ENCODE assay signal across 8 mouse cellular contexts in the genomic region with DNA sequence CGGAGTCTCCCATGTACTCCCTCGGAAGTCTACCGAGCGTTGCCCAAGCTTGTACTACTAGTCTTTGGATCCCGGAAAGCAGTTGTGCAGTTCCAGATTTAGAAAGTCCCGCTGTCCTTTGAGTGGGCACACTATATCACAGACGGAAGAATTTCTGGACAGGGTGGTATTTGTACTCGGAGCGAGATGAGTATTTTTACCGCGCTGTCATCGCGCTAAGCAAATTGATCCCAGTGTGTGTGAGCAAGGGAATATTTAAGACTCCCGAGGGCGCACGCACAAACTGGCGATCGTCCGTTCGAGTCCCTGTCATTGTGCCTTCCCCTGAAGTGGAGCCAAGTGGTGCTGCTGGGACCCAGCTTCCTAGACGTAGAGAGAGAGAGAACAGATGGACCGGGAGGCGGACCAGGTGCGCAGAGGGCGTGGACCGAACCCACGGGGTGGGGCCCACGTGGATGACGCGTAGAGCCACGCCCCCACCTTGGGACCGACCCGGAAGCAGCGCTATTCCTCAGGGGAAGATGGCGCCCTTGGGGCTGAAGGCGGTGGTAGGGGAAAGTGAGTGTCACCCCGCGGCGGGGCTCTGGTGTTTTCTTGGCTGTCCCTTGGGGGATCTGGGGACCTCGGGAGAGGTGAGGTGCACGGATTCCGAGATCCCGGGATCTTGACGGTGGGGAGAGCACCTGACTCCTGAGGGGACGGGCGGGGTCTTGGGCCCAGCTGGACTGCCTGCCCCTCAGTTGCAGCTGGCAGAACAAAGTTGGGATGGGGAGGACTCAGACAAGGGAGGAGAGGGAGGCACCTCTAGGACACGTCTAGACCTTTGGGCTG. TPM values are rescaled to one million over a fixed set of nuclear protein-coding genes. Genes with fewer than 3 reads are reported as not detected.
DNase-seq lines count a peak whose midpoint lies in the region; ATAC-seq and TF ChIP-seq lines count a peak whose summit lies in the region.

A gene (plus strand): TSS at position 309 of the 831 bp plus-strand sequence.

- no peak for TF ChIP-seq CTCF in cortical plate, adult 2 months (IDR thresholded peaks at IDR 0.05; ENCODE audit: extremely low read depth, insufficient read depth, low read length)
- 0 out of 2 replicates have a peak, but pooled peaks have one; percentile 6 for TF ChIP-seq CTCF in kidney, postnatal 0 days (IDR thresholded peaks at IDR 0.05; ENCODE audit: low read depth)

- DNase-seq in urinary bladder, adult 18-20 months (ENCODE audit: low spot score in 2 of 2): peak; percentile 74 to 77
- DNase-seq in urinary bladder, postnatal 10 days (ENCODE audit: low spot score): no peak
- peak; percentile 77 for DNase-seq in kidney, postnatal 0 days (ENCODE audit: low spot score)

- H3K36me3 ChIP-seq in heart, embryonic 12.5 days: peaks cover 25% of the 10 kb centered on the region
- 0 out of 2 replicates have a peak, but pooled peaks cover 3% of the 10 kb centered on the region for H3K36me3 ChIP-seq in kidney, postnatal 0 days (ENCODE audit: insufficient read depth, low read length)
- H3K36me3 ChIP-seq in liver, embryonic 12.5 days: peaks cover 30% of the 10 kb centered on the region
- H3K36me3 ChIP-seq in myocyte (ENCODE audit: control insufficient read depth, insufficient read depth): no peaks in the 10 kb centered on the region
- H3K36me3 ChIP-seq in stomach, embryonic 14.5 days (ENCODE audit: control insufficient read depth, insufficient read depth, low read length): peaks cover under 1% of the 10 kb centered on the region; the same call in 1 of the 2 replicates

- H3ac ChIP-seq in myocyte (ENCODE audit: control insufficient read depth, insufficient read length): no peak within 1 kb of the TSS

- peak within 1 kb of the TSS; percentile 68 for H3K9ac ChIP-seq in heart, embryonic 12.5 days
- H3K9ac ChIP-seq in kidney, postnatal 0 days (ENCODE audit: low read depth, low read length): peak within 1 kb of the TSS; percentile 71
- peak within 1 kb of the TSS; percentile 77 for H3K9ac ChIP-seq in liver, embryonic 12.5 days
- H3K9ac ChIP-seq in stomach, embryonic 14.5 days (replicated peaks; ENCODE audit: low read depth, low read length): peak within 1 kb of the TSS; percentile 41; the same call in 1 of the 2 replicates

- H3K4me3 ChIP-seq in cortical plate, adult 2 months (ENCODE audit: insufficient read depth, low read length): peak within 1 kb of the TSS; percentile 49
- H3K4me3 ChIP-seq in heart, embryonic 12.5 days: peak within 1 kb of the TSS; percentile 69
- H3K4me3 ChIP-seq in kidney, postnatal 0 days (replicated peaks; ENCODE audit: low read depth, low read length): peak within 1 kb of the TSS; percentile 63
- peak within 1 kb of the TSS; percentile 80 for H3K4me3 ChIP-seq in liver, embryonic 12.5 days
- H3K4me3 ChIP-seq in myocyte: peak within 1 kb of the TSS; percentile 24
- H3K4me3 ChIP-seq in stomach, embryonic 14.5 days (ENCODE audit: low read depth, low read length): peak within 1 kb of the TSS; percentile 56

- no peaks in the 10 kb centered on the region for H3K4me1 ChIP-seq in cortical plate, adult 2 months (ENCODE audit: control insufficient read depth, insufficient read depth, low read length)
- H3K4me1 ChIP-seq in heart, embryonic 12.5 days (replicated peaks): peaks cover 9% of the 10 kb centered on the region
- H3K4me1 ChIP-seq in kidney, postnatal 0 days (replicated peaks; ENCODE audit: insufficient read depth, low read length): no peaks in the 10 kb centered on the region
- H3K4me1 ChIP-seq in liver, embryonic 12.5 days: peaks cover 23% of the 10 kb centered on the region
- no peaks in the 10 kb centered on the region for H3K4me1 ChIP-seq in stomach, embryonic 14.5 days (ENCODE audit: control insufficient read depth, insufficient read depth, low read length)

- peak; percentile 91 for ATAC-seq in heart, embryonic 12.5 days (ENCODE audit: insufficient number of reproducible peaks, low FRiP score)
- ATAC-seq in kidney, postnatal 0 days (replicated peaks; ENCODE audit: low FRiP score, low read depth): peak; percentile 94
- ATAC-seq in liver, embryonic 12.5 days: peak; percentile 91
- ATAC-seq in stomach, embryonic 14.5 days (ENCODE audit: insufficient number of reproducible peaks, insufficient read depth, low FRiP score, low read depth): peak; percentile 93

- H3K27me3 ChIP-seq in heart, embryonic 12.5 days (replicated peaks): 0 out of 2 replicates have a peak, but pooled peaks cover 5% of the 10 kb centered on the region
- 0 out of 2 replicates have a peak, but pooled peaks cover 3% of the 10 kb centered on the region for H3K27me3 ChIP-seq in kidney, postnatal 0 days (ENCODE audit: insufficient read depth, low read length)
- 0 out of 2 replicates have a peak, but pooled peaks cover 4% of the 10 kb centered on the region for H3K27me3 ChIP-seq in liver, embryonic 12.5 days (replicated peaks)
- H3K27me3 ChIP-seq in myocyte (ENCODE audit: control insufficient read depth, insufficient read depth, insufficient read length): peaks cover 8% of the 10 kb centered on the region
- H3K27me3 ChIP-seq in stomach, embryonic 14.5 days (ENCODE audit: control insufficient read depth, insufficient read depth, low read length): no peaks in the 10 kb centered on the region

- H3K4me2 ChIP-seq in heart, embryonic 12.5 days: peak within 1 kb of the TSS; percentile 77
- H3K4me2 ChIP-seq in kidney, postnatal 0 days (ENCODE audit: low read length): peak within 1 kb of the TSS; percentile 74
- peak within 1 kb of the TSS; percentile 85 for H3K4me2 ChIP-seq in liver, embryonic 12.5 days
- peak within 1 kb of the TSS; percentile 74 for H3K4me2 ChIP-seq in myocyte (ENCODE audit: low read depth)
- H3K4me2 ChIP-seq in stomach, embryonic 14.5 days (replicated peaks; ENCODE audit: low read depth, low read length): peak within 1 kb of the TSS; percentile 53

- H3K79me2 ChIP-seq in myocyte (ENCODE audit: control insufficient read depth, insufficient read depth): no peaks in the 10 kb centered on the region

- 6% methylated on average over 47 of the region's 47 CpGs for WGBS in heart, embryonic 12.5 days
- WGBS in kidney, postnatal 0 days: 6% methylated on average over 47 of the region's 47 CpGs
- 5% methylated on average over 47 of the region's 47 CpGs for WGBS in liver, embryonic 12.5 days (ENCODE audit: insufficient replicate concordance)
- 6% methylated on average over 47 of the region's 47 CpGs for WGBS in stomach, embryonic 14.5 days

- TF ChIP-seq POLR2A in cortical plate, adult 2 months (IDR thresholded peaks at IDR 0.05; ENCODE audit: extremely low read depth, insufficient read depth, low read length): no peak
- TF ChIP-seq POLR2A in myocyte (IDR thresholded peaks at IDR 0.05; ENCODE audit: insufficient read length, low read depth): no peak

- H3K27ac ChIP-seq in cortical plate, adult 2 months (ENCODE audit: insufficient read depth, low read length): no peak within 1 kb of the TSS
- H3K27ac ChIP-seq in heart, embryonic 12.5 days (ENCODE audit: poor library complexity, severe bottlenecking): no peak within 1 kb of the TSS
- H3K27ac ChIP-seq in kidney, postnatal 0 days: peak within 1 kb of the TSS; percentile 8; the same call in 1 of the 2 replicates
- peak within 1 kb of the TSS; percentile 66 for H3K27ac ChIP-seq in liver, embryonic 12.5 days
- no peak within 1 kb of the TSS for H3K27ac ChIP-seq in stomach, embryonic 14.5 days (ENCODE audit: low read length)

- H3K9me3 ChIP-seq in heart, embryonic 12.5 days (replicated peaks): no peaks in the 10 kb centered on the region
- H3K9me3 ChIP-seq in kidney, postnatal 0 days (replicated peaks; ENCODE audit: low read length): no peaks in the 10 kb centered on the region
- no peaks in the 10 kb centered on the region for H3K9me3 ChIP-seq in liver, embryonic 12.5 days (replicated peaks)
- H3K9me3 ChIP-seq in stomach, embryonic 14.5 days (ENCODE audit: control insufficient read depth, low read depth, low read length): no peaks in the 10 kb centered on the region

TF ChIP-seq in myocyte, 11 proteins besides CTCF, POLR2A, EP300 and RAD21:
- TF ChIP-seq SRF (IDR thresholded peaks at IDR 0.05; ENCODE audit: control insufficient read depth, insufficient read length, low read depth) (no peak), MYOD1 (IDR thresholded peaks at IDR 0.05; ENCODE audit: control insufficient read depth in 1 of 3, insufficient read length in 2 of 3, low read depth in 2 of 3) (peak in 1 of 3 experiments; percentile 12)

RNA-seq across cellular contexts. Expression of the gene that starts here (rescaled TPM):
- polyA plus RNA-seq in cortical plate, adult 2 months (2012; rRNA removed): 274 and 285 TPM in 2 replicates
- 48.2 and 60.0 TPM in 2 replicates for polyA plus RNA-seq in heart, embryonic 12.5 days (2016; fragmentation: Nextera tagmentation; extraction: Ambion mirVana)
- 88.6 and 93.3 TPM in 2 replicates for polyA plus RNA-seq in kidney, postnatal 0 days (2015; fragmentation: Nextera tagmentation; extraction: Ambion mirVana)
- polyA plus RNA-seq in liver, embryonic 12.5 days (2016; fragmentation: Nextera tagmentation; extraction: Ambion mirVana): 71.7 and 76.5 TPM in 2 replicates
- 7.7 TPM for polyA plus RNA-seq in myocyte (2012; fragmentation: generic; extraction: Trizol)
- 92.1 and 103 TPM in 2 replicates for polyA plus RNA-seq in stomach, embryonic 14.5 days (2014; fragmentation: Nextera tagmentation; extraction: Ambion mirVana)

Comparison
In these comparisons a context has a peak if more than half of its experiments do, and no peak if none do; other contexts are left out.
1. H3K27ac ChIP-seq: peak in kidney, postnatal 0 days (single experiment) and liver, embryonic 12.5 days (single experiment); none in cortical plate, adult 2 months (single experiment), heart, embryonic 12.5 days (single experiment) and stomach, embryonic 14.5 days (single experiment).
2. H3K4me3 ChIP-seq: peak in every context shown above with its lines; median percentile 80 in liver, embryonic 12.5 days; 69 in heart, embryonic 12.5 days; 63 in kidney, postnatal 0 days; 56 in stomach, embryonic 14.5 days; 49 in cortical plate, adult 2 months; 24 in myocyte.
3. Peak in every context shown above with its lines, with median percentiles within 50 percentile points of each other: ATAC-seq, H3K4me2 ChIP-seq and H3K9ac ChIP-seq.